Mouse (Mus musculus) forebrain, embryonic 10.5 days (tissue): ENCODE data around the gene Ppp1r15b. TPM values are rescaled to one million over a fixed set of nuclear protein-coding genes. Genes with fewer than 3 reads are reported as not detected.
A peak's percentile ranks its signal among the peaks of the same experiment; 100 is the strongest.

Source experiments
- DNase-seq: peaks from one replicate; pipeline ENCODE4 v3.0.0-alpha.2; 2017; ENCODE audit warnings: low spot score; ENCODE audit errors: extremely low spot score
- H3K27ac ChIP-seq: fragments of 300-500 bp; sonication (generic); 2 replicates; pipeline ENCODE4 v1.5.1; 2016; ENCODE audit warnings: mild to moderate bottlenecking
- H3K27me3 ChIP-seq: fragments of 300-500 bp; sonication (generic); 2 replicates; pipeline ENCODE4 v1.6.1; 2016; ENCODE audit warnings: mild to moderate bottlenecking; ENCODE audit not compliant: poor library complexity, severe bottlenecking
- H3K36me3 ChIP-seq: fragments of 300-500 bp; sonication (generic); replicated peaks from 2 replicates; pipeline ENCODE4 v1.6.1; 2016; ENCODE audit warnings: mild to moderate bottlenecking, moderate library complexity
- H3K4me1 ChIP-seq: fragments of 300-500 bp; sonication (generic); 2 replicates; pipeline ENCODE4 v1.6.1; 2016
- H3K4me3 ChIP-seq: fragments of 300-500 bp; sonication (generic); 2 replicates; pipeline ENCODE4 v1.5.1; 2016; ENCODE audit warnings: mild to moderate bottlenecking, moderate library complexity
- H3K9me3 ChIP-seq: fragments of 300-500 bp; sonication (generic); 2 replicates; pipeline ENCODE4 v1.6.1; 2016; ENCODE audit warnings: mild to moderate bottlenecking, moderate library complexity
- WGBS: fragments of 180-500 bp; shearing (Covaris S2); methylation state at CpG from one replicate; pipeline ENCODE4 v1.1.7; 2016; 5-methylcytosine and 5-hydroxymethylcytosine counted together
- polyA plus RNA-seq: library from polyadenylated mRNA; unstranded; fragments of >200 nt; fragmentation: Nextera tagmentation; extraction: Ambion mirVana; gene quantifications from 2 replicates; pipeline ENCODE4 v1.2.1, GENCODE M21; 2016

The Ppp1r15b gene
- polyA plus RNA-seq, 1 experiment from 2014 or later, result 59.3 TPM

GRCm38 (mm10) chr1:133148122-133148521, 17.2 kb downstream of the Ppp1r15b start:
- H3K9me3 ChIP-seq, result peaks cover 10% of the 10 kb centered on the region; the same call in 1 of the 2 replicates
- no peak overlapping the region for H3K27ac ChIP-seq
- DNase-seq, result no peak
- H3K36me3 ChIP-seq, result no peaks in the 10 kb centered on the region
- 93% methylated on average over 8 of the region's 8 CpGs for WGBS
- no peaks in the 10 kb centered on the region for H3K4me1 ChIP-seq
- no peaks in the 10 kb centered on the region for H3K27me3 ChIP-seq
- no peak overlapping the region for H3K4me3 ChIP-seq

DNA sequence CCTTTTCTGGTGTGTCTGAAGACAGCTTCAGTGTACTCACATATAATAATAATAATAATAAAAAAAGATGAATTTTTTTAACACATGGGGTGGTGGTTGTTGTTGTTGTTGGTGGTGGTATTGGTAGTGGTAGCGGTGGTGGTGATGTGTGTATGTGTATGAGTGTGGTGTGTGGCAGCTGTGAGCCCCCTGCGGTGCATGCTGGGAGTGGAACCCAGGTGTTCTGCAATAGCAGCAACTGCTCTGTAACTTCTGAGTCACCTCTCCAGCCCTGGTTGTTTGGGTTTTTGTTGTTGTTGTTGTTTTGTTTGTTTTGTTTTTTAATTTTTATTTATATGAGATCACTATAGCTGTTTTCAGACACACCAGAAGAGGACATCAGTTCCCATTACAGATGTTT, 19.6 kb downstream of the Ppp1r15b start:
- Histone ChIP-seq H3K36me3 (no peaks in the 10 kb centered on the region), H3K4me1 (no peaks in the 10 kb centered on the region), H3K27me3 (no peaks in the 10 kb centered on the region), H3K27ac (no peak overlapping the region), H3K4me3 (no peak overlapping the region), H3K9me3 (peaks cover 10% of the 10 kb centered on the region; the same call in 1 of the 2 replicates)
- WGBS, result 96% methylated on average over 2 of the region's 2 CpGs
- no peak for DNase-seq

GRCm38 (mm10) chr1:133152213-133152612, 21.3 kb downstream of the Ppp1r15b start:
- Histone ChIP-seq H3K9me3 (peaks cover 10% of the 10 kb centered on the region; the same call in 1 of the 2 replicates), H3K27ac (no peak overlapping the region), H3K36me3 (no peaks in the 10 kb centered on the region), H3K4me3 (no peak overlapping the region), H3K4me1 (no peaks in the 10 kb centered on the region), H3K27me3 (0 out of 2 replicates have a peak, but pooled peaks cover 6% of the 10 kb centered on the region)
- WGBS, result 90% methylated on average over 3 of the region's 3 CpGs
- no peak for DNase-seq

DNA sequence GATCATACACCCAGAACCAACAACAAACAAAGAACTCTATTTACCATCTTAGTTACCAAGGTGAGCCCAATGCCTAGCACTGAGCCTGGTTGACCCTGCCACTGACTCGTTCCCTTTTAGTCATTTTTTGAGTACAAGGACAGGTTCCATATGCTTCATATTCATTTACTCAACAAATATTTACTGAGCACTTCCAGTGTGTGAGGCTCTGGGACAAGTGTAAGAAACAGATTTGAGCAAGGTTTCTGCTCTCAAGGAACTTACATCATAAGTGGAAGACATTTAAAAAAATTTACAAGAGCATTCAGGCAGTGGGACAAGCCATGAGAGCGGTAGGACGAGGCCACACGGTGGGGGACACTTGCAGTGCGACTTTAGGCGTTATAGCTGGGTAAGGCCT, 24.3 kb downstream of the Ppp1r15b start:
- Histone ChIP-seq H3K4me1 (no peaks in the 10 kb centered on the region), H3K4me3 (no peak overlapping the region), H3K27me3 (peaks cover 31% of the 10 kb centered on the region), H3K36me3 (no peaks in the 10 kb centered on the region), H3K27ac (no peak overlapping the region), H3K9me3 (no peaks in the 10 kb centered on the region)
- WGBS, result 88% methylated on average over 6 of the region's 6 CpGs
- DNase-seq, result no peak

DNA sequence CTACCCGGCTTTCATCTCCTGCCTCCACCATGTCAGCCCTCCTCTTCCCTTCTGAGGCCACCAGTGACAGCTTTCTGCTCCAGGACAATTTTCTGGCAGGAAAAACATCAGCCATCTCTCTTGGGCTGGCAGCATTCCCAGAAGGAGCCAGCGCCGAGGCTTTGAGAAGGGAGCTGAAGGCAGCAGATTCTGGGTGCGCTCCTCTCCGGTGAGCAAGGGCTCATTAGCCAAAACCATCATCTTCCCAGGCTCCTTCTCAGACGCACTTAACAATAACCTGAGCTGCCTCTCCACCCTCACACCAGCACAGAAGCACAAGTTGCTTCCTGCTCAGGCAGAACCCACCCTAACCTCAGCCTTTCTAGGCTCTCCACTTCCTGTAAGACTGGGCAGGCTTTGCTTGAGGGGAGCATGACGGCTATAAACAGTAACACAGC, 28.2 kb downstream of the Ppp1r15b start:
- Histone ChIP-seq H3K4me1 (peaks cover 11% of the 10 kb centered on the region), H3K36me3 (no peaks in the 10 kb centered on the region), H3K4me3 (no peak overlapping the region), H3K27ac (no peak overlapping the region), H3K9me3 (no peaks in the 10 kb centered on the region), H3K27me3 (peaks cover 70% of the 10 kb centered on the region)
- DNase-seq, result no peak
- 73% methylated on average over 7 of the region's 7 CpGs for WGBS

DNA sequence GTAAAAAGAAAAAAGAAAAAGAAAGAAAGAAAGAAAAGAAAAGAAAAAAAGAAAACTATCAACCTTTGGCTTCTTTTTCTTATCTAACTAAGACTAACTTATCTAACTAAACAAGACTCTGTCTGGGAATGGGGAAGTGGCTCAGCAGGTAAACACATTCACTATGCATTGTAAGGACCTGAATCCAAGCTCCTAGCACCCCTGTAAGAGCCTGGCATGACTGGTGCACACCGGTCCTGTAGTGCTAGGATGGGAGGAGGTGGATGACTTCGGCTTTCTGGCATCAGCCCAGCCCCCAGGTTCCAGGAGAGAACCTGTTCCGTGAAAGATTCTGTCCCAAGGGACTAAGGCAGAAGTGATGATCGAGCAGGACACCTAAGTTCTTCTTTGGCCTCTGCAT, 30.6 kb downstream of the Ppp1r15b start:
- Histone ChIP-seq H3K9me3 (no peaks in the 10 kb centered on the region), H3K4me1 (peaks cover 19% of the 10 kb centered on the region), H3K27ac (no peak overlapping the region), H3K27me3 (peaks cover 94% of the 10 kb centered on the region), H3K4me3 (no peak overlapping the region; the same call in 1 of the 2 replicates), H3K36me3 (no peaks in the 10 kb centered on the region)
- DNase-seq, result no peak
- WGBS, result 68% methylated on average over 4 of the region's 4 CpGs

GRCm38 (mm10) chr1:133162046-133162445, 31.1 kb downstream of the Ppp1r15b start:
- Histone ChIP-seq H3K4me1 (peaks cover 19% of the 10 kb centered on the region), H3K4me3 (no peak overlapping the region; the same call in 1 of the 2 replicates), H3K36me3 (no peaks in the 10 kb centered on the region), H3K27ac (no peak overlapping the region), H3K27me3 (peaks cover 94% of the 10 kb centered on the region), H3K9me3 (no peaks in the 10 kb centered on the region)
- WGBS, result 74% methylated on average over 10 of the region's 10 CpGs
- no peak for DNase-seq

DNA sequence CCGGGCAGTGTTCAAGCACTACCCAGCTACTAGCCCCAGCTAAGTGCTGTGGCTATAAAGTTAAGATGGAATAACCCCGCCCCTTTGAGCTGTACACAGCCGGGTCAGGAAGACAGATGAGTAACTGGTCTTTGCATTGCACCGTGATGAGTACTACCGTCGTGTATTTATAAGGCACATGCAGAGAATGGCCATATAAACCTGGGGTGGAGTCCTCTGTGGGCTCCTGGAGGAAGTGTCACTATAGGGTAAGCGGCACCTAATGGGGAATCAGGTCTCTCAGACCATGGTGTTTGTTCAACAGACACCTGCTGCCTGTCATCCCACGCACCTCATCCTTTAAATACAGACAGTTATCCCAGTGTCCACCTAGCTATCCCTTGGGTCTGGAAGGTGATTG, 32.0 kb downstream of the Ppp1r15b start:
- no peak for DNase-seq
- 63% methylated on average over 8 of the region's 8 CpGs for WGBS
- no peak overlapping the region for H3K27ac ChIP-seq
- no peaks in the 10 kb centered on the region for H3K36me3 ChIP-seq
- H3K4me1 ChIP-seq, result peaks cover 22% of the 10 kb centered on the region
- no peaks in the 10 kb centered on the region for H3K9me3 ChIP-seq
- 0 out of 2 replicates have a peak overlapping the region, but pooled peaks have one; percentile 72 for H3K4me3 ChIP-seq
- peaks cover 98% of the 10 kb centered on the region for H3K27me3 ChIP-seq

DNA sequence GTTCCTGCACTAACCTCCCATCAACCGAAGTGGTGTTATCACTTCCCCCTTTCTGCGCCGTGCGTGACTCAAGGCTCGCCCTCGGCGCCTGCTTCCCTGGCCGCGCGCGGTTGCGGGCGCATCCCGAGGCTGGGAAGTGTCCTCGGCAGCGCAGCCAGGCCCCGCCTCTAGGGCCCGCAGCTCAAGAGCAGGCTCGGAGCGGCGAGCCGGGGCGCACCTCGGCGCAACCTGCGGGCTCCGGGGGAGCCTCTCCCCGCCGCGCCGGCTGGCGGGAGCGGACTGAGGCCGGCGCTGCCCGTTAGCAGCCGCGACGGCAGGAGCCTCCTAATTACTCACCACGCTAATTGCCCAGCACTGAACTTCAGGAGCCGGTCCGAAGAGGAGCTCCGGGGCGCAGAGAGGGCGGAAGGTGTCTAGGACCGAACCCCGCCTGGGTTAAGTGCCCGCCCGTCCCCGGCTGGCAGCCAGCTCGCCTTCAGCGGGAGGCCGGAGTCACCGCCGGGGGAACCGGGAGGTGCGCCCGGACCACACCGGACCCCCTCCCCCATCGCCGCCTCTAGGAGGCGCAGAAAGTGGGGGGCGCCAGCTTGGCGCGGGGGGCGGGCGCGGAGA, 33.0 kb downstream of the Ppp1r15b start, which contains the start of gene Plekha6:
TSS of gene Plekha6 (plus strand) at position 391 of the 612 bp plus-strand sequence.
- no peaks in the 10 kb centered on the region for H3K9me3 ChIP-seq
- peak; percentile 52 for DNase-seq
- WGBS, result under 1% methylated on average over 68 of the region's 68 CpGs
- H3K27me3 ChIP-seq, result peaks cover 98% of the 10 kb centered on the region
- H3K27ac ChIP-seq, result peak within 1 kb of the TSS; percentile 81
- H3K4me1 ChIP-seq, result peaks cover 32% of the 10 kb centered on the region
- no peaks in the 10 kb centered on the region for H3K36me3 ChIP-seq
- H3K4me3 ChIP-seq, result peak within 1 kb of the TSS; percentile 72

- peak overlapping the region; percentile 72 for H3K4me3 ChIP-seq
- peak; percentile 46 for DNase-seq
- peaks cover 34% of the 10 kb centered on the region for H3K4me1 ChIP-seq
- H3K36me3 ChIP-seq, result no peaks in the 10 kb centered on the region
- under 1% methylated on average over 10 of the region's 10 CpGs for WGBS
- H3K27ac ChIP-seq, result peak overlapping the region; percentile 81; the same call in 1 of the 2 replicates
- peaks cover 97% of the 10 kb centered on the region for H3K27me3 ChIP-seq
- no peaks in the 10 kb centered on the region for H3K9me3 ChIP-seq
Observed at GRCm38 (mm10) chr1:133164591-133165011, 33.7 kb downstream of the Ppp1r15b start.

GRCm38 (mm10) chr1:133165111-133165510, 34.2 kb downstream of the Ppp1r15b start:
- peaks cover 34% of the 10 kb centered on the region for H3K4me1 ChIP-seq
- H3K36me3 ChIP-seq, result no peaks in the 10 kb centered on the region
- no peak for DNase-seq
- no peaks in the 10 kb centered on the region for H3K9me3 ChIP-seq
- H3K27me3 ChIP-seq, result peaks cover 99% of the 10 kb centered on the region
- no peak overlapping the region for H3K27ac ChIP-seq
- H3K4me3 ChIP-seq, result no peak overlapping the region; the same call in 1 of the 2 replicates
- WGBS, result 37% methylated on average over 11 of the region's 11 CpGs

DNA sequence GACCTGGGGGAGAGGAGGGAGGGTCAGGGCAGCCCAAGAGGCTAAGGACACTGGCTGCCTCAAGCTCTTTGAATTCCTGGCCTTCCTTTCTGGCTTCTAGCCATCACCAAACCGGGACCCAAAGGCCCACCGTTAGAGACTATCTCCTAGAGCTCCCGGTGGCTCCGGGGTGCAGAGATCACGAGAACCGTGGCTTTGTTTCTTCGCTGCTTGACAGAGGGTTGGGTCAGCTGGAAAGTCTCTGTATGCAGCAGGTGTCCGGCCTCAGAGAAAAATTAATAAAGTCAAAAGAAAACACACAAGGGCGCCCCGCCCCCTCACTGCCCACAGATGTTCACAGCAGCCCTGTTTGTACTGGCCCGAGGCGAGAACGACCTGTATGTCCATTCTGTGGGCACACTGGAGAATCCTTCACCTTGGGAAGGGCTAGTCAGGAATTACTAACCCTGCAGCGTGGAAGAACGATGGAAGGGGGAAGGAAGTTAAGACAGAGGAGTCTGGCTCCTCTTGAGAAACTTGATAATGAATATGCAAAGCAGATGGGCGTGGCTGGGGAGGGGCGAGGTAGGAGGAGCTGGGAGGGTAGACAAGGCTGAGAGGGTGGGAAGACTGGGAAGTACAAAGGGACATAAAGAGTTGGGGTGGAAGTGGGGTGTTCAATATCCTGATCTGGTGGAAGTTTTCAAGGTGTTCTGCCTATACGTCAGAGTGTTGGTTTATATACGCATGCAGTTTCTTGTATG, 37.5 kb downstream of the Ppp1r15b start:
- WGBS, result 45% methylated on average over 19 of the region's 19 CpGs
- Histone ChIP-seq H3K27ac (0 out of 2 replicates have a peak overlapping the region, but pooled peaks have one; percentile 6), H3K36me3 (no peaks in the 10 kb centered on the region)

GRCm38 (mm10) chr1:133170196-133170595, 39.3 kb downstream of the Ppp1r15b start:
- H3K9me3 ChIP-seq, result no peaks in the 10 kb centered on the region
- 78% methylated on average over 8 of the region's 8 CpGs for WGBS
- H3K4me3 ChIP-seq, result no peak overlapping the region
- peaks cover 66% of the 10 kb centered on the region for H3K27me3 ChIP-seq
- H3K27ac ChIP-seq, result no peak overlapping the region
- H3K4me1 ChIP-seq, result peaks cover 21% of the 10 kb centered on the region
- no peak for DNase-seq
- H3K36me3 ChIP-seq, result no peaks in the 10 kb centered on the region

More for the DNA sequence above, 37.5 kb downstream of the Ppp1r15b start:
- no peak for DNase-seq
- peak overlapping the region; percentile 16; the same call in 1 of the 2 replicates for H3K4me3 ChIP-seq
- H3K4me1 ChIP-seq, result peaks cover 36% of the 10 kb centered on the region
- peaks cover 83% of the 10 kb centered on the region for H3K27me3 ChIP-seq
- H3K9me3 ChIP-seq, result no peaks in the 10 kb centered on the region
